Mouse (Mus musculus): ENCODE results near the gene Tbc1d4. TPM values are rescaled to one million over a fixed set of nuclear protein-coding genes. Genes with fewer than 3 reads are reported as not detected.

The Tbc1d4 gene
- polyA plus RNA-seq, 1 experiment: 1.9 TPM

DNA sequence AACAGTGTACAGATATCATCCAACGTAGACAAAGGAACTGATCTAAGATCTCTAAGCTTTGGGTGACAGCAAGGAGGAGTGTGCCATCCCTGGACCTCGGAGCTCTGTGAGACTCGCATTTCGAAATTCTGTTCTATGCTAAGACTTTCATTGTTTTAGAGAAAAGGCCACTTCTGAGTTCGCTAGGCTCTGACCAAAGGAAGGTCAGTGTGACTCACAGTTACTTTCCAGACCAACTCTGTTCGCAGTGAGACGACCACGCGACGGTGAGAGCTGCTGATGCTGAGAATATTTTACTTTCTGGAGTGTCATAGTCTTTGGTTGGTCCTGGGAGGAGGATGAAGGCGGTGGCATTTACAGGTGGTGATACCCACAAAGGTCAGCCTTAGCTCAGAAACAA lies 142.5 kb downstream of the Tbc1d4 start:
- H3ac ChIP-seq (ENCODE audit: control insufficient read depth, insufficient read length, low read depth): no peak overlapping the region
- no peaks in the 10 kb centered on the region for H3K79me3 ChIP-seq (ENCODE audit: low read depth)
- no peaks in the 10 kb centered on the region for H3K36me3 ChIP-seq (ENCODE audit: control insufficient read depth, insufficient read depth)
- no peak overlapping the region for H3K4me3 ChIP-seq (ENCODE audit: insufficient read depth, poor library complexity, severe bottlenecking)
- H3K27me3 ChIP-seq (ENCODE audit: control insufficient read depth, insufficient read depth, insufficient read length): no peaks in the 10 kb centered on the region
- no peaks in the 10 kb centered on the region for H3K79me2 ChIP-seq (ENCODE audit: control insufficient read depth, insufficient read depth)
- TF ChIP-seq USF1 (IDR thresholded peaks at IDR 0.05; ENCODE audit: low read depth) (no peak), MYOD1 (IDR thresholded peaks at IDR 0.05; ENCODE audit: control insufficient read depth, insufficient read length, low read depth) (no peak), CEBPB (IDR thresholded peaks at IDR 0.05; ENCODE audit: low read depth) (no peak), MAX (IDR thresholded peaks at IDR 0.05) (no peak), CTCF (IDR thresholded peaks at IDR 0.05; ENCODE audit: control insufficient read depth, insufficient read depth, insufficient read length) (no peak), FOSL1 (IDR thresholded peaks at IDR 0.05; ENCODE audit: insufficient read depth, low read length, poor library complexity, severe bottlenecking) (no peak)

DNA sequence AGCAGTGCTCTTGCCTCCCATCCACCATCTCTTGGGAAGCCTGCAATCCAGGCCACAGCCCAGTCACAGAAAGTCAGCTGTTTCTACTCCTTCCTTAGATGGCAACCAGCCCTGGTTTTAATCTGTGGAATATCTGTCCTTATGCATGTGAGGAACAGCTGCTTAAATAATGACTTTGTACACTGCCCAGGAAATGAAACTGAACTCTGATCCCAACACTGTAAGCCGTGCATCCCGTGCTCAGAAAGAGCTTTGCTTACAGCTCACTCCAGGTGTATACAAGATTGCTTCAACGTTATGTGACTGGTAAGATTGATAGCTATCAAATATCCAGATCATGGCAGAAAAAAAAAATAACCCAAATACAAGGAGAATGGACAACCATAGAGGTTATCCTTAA lies 143.1 kb downstream of the Tbc1d4 start:
- no peaks in the 10 kb centered on the region for H3K36me3 ChIP-seq (ENCODE audit: control insufficient read depth, insufficient read depth)
- H3K79me3 ChIP-seq (ENCODE audit: low read depth): no peaks in the 10 kb centered on the region
- TF ChIP-seq MAX (IDR thresholded peaks at IDR 0.05) (no peak), CTCF (IDR thresholded peaks at IDR 0.05; ENCODE audit: control insufficient read depth, insufficient read depth, insufficient read length) (no peak), FOSL1 (IDR thresholded peaks at IDR 0.05; ENCODE audit: insufficient read depth, low read length, poor library complexity, severe bottlenecking) (no peak), CEBPB (IDR thresholded peaks at IDR 0.05; ENCODE audit: low read depth) (no peak), USF1 (IDR thresholded peaks at IDR 0.05; ENCODE audit: low read depth) (no peak), MYOG (IDR thresholded peaks at IDR 0.05; ENCODE audit: control insufficient read depth, extremely low read depth, insufficient read length) (no peak), MYOD1 (IDR thresholded peaks at IDR 0.05; ENCODE audit: control insufficient read depth, insufficient read length, low read depth) (no peak)
- no peak overlapping the region for H3ac ChIP-seq (ENCODE audit: control insufficient read depth, insufficient read length, low read depth)
- H3K79me2 ChIP-seq (ENCODE audit: control insufficient read depth, insufficient read depth): no peaks in the 10 kb centered on the region
- H3K4me3 ChIP-seq (ENCODE audit: insufficient read depth, poor library complexity, severe bottlenecking): no peak overlapping the region
- H3K27me3 ChIP-seq (ENCODE audit: control insufficient read depth, insufficient read depth, insufficient read length): no peaks in the 10 kb centered on the region

DNA sequence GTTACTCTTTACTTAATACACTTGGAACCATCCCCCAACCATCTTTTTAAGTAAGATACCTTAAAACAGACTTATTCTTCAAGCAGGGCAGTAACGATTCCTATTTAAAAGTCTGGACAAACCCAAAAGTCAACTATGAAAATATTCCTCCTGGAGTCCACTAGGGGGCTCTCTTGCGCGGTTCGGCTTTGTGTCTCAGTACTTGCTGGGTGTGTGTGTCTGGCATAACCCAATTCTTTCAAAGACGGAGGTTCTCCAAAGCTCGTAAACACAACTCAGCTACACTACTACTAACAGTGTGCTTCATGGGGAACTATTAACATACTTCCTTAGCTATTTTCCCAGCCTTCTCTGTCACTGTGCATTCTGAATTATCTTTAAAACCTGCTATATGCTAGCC lies 148.2 kb downstream of the Tbc1d4 start:
- H3ac ChIP-seq (ENCODE audit: control insufficient read depth, insufficient read length, low read depth): no peak overlapping the region
- peaks cover 3% of the 10 kb centered on the region for H3K36me3 ChIP-seq (ENCODE audit: control insufficient read depth, insufficient read depth)
- no peak overlapping the region for H3K4me3 ChIP-seq (ENCODE audit: insufficient read depth, poor library complexity, severe bottlenecking)
- H3K79me3 ChIP-seq (ENCODE audit: low read depth): no peaks in the 10 kb centered on the region
- TF ChIP-seq MAX (IDR thresholded peaks at IDR 0.05): no peak
- no peak for TF ChIP-seq CEBPB (IDR thresholded peaks at IDR 0.05; ENCODE audit: low read depth)
- no peak for TF ChIP-seq MYOD1 (IDR thresholded peaks at IDR 0.05; ENCODE audit: control insufficient read depth, insufficient read length, low read depth)
- no peak for TF ChIP-seq MYOG (IDR thresholded peaks at IDR 0.05; ENCODE audit: control insufficient read depth, extremely low read depth, insufficient read length)
- H3K79me2 ChIP-seq (ENCODE audit: control insufficient read depth, insufficient read depth): no peaks in the 10 kb centered on the region
- no peaks in the 10 kb centered on the region for H3K27me3 ChIP-seq (ENCODE audit: control insufficient read depth, insufficient read depth, insufficient read length)

DNA sequence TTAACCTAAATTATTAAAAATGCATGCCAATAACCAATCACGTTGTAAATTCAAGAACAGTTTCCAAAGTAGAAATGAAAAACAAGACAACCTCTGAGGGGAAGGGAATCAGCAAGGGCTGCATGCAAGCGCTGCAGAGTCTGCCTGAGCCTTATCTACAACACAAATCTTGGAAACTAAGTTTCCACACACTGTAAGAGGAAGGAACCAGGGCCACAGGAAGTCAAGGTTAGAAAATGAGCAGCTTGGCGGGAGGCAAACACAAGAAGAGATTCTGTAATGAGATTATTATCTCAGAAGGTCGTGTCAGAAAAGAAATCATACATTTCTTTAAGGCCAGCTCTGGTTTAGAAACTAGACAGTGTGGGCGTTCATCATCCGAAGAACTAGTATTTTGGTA lies 156.1 kb downstream of the Tbc1d4 start:
- H3K4me3 ChIP-seq (ENCODE audit: insufficient read depth, poor library complexity, severe bottlenecking): no peak overlapping the region
- no peaks in the 10 kb centered on the region for H3K27me3 ChIP-seq (ENCODE audit: control insufficient read depth, insufficient read depth, insufficient read length)
- H3K79me2 ChIP-seq (ENCODE audit: control insufficient read depth, insufficient read depth): no peaks in the 10 kb centered on the region
- no peaks in the 10 kb centered on the region for H3K79me3 ChIP-seq (ENCODE audit: low read depth)
- no peaks in the 10 kb centered on the region for H3K36me3 ChIP-seq (ENCODE audit: control insufficient read depth, insufficient read depth)
- no peak for TF ChIP-seq MYOD1 (IDR thresholded peaks at IDR 0.05; ENCODE audit: control insufficient read depth, insufficient read length, low read depth)
- TF ChIP-seq MAX (IDR thresholded peaks at IDR 0.05): no peak
- TF ChIP-seq FOSL1 (IDR thresholded peaks at IDR 0.05; ENCODE audit: insufficient read depth, low read length, poor library complexity, severe bottlenecking): no peak
- no peak for TF ChIP-seq CEBPB (IDR thresholded peaks at IDR 0.05; ENCODE audit: low read depth)
- H3ac ChIP-seq (ENCODE audit: control insufficient read depth, insufficient read length, low read depth): no peak overlapping the region

DNA sequence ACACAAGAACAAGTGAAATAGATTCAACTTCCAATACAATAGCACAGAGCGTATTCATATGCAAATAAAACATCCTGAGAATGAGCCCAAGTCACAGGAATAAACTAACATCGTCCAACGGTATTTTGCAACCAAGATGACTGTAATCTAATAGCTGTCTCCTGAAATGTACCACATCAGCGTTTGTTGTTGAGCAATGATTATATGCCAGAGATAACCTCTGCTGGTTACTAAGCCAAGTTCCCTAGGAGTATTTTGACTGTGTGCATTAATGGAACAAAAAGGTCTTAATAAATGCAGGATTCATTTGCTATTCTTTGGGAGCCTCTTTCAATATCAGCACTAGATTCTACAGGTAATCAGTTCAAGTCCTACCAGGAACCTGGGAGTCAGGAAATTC lies 161.1 kb downstream of the Tbc1d4 start:
- Histone ChIP-seq H3K27me3 (ENCODE audit: control insufficient read depth, insufficient read depth, insufficient read length) (no peaks in the 10 kb centered on the region), H3K36me3 (ENCODE audit: control insufficient read depth, insufficient read depth) (no peaks in the 10 kb centered on the region), H3K79me3 (ENCODE audit: low read depth) (no peaks in the 10 kb centered on the region), H3K4me3 (ENCODE audit: insufficient read depth, poor library complexity, severe bottlenecking) (no peak overlapping the region), H3K79me2 (ENCODE audit: control insufficient read depth, insufficient read depth) (no peaks in the 10 kb centered on the region), H3ac (ENCODE audit: control insufficient read depth, insufficient read length, low read depth) (no peak overlapping the region)
- TF ChIP-seq MYOD1 (IDR thresholded peaks at IDR 0.05; ENCODE audit: control insufficient read depth, insufficient read length, low read depth) (no peak), USF1 (IDR thresholded peaks at IDR 0.05; ENCODE audit: low read depth) (no peak), MAX (IDR thresholded peaks at IDR 0.05) (no peak), CEBPB (IDR thresholded peaks at IDR 0.05; ENCODE audit: low read depth) (no peak), CTCF (IDR thresholded peaks at IDR 0.05; ENCODE audit: control insufficient read depth, insufficient read depth, insufficient read length) (no peak), FOSL1 (IDR thresholded peaks at IDR 0.05; ENCODE audit: insufficient read depth, low read length, poor library complexity, severe bottlenecking) (no peak), MYOG (IDR thresholded peaks at IDR 0.05; ENCODE audit: control insufficient read depth, extremely low read depth, insufficient read length) (no peak)

DNA sequence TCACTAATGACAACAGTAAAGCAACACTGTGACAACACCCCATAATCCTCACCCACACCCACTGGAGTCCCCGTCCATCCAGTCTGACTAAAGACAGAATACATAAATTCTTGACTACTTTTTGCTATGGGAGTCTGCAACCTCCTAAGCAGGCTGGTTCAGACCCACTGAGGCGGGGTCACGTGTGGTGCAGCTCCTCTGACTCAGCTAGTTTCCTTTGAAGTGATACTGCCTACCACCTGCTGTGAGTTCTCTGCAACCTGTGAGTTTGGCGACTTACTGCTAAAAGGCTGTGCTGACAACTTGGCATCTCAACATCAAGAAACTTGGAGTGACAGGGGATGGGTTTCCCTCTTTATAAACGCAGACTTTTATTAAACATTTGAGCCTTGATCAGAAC lies 163.8 kb downstream of the Tbc1d4 start:
- Histone ChIP-seq H3K79me3 (ENCODE audit: low read depth) (no peaks in the 10 kb centered on the region), H3ac (ENCODE audit: control insufficient read depth, insufficient read length, low read depth) (no peak overlapping the region), H3K36me3 (ENCODE audit: control insufficient read depth, insufficient read depth) (no peaks in the 10 kb centered on the region), H3K79me2 (ENCODE audit: control insufficient read depth, insufficient read depth) (no peaks in the 10 kb centered on the region), H3K4me3 (ENCODE audit: insufficient read depth, poor library complexity, severe bottlenecking) (no peak overlapping the region), H3K27me3 (ENCODE audit: control insufficient read depth, insufficient read depth, insufficient read length) (no peaks in the 10 kb centered on the region)
- TF ChIP-seq MYOG (IDR thresholded peaks at IDR 0.05; ENCODE audit: control insufficient read depth, extremely low read depth, insufficient read length) (no peak), MYOD1 (IDR thresholded peaks at IDR 0.05; ENCODE audit: control insufficient read depth, insufficient read length, low read depth) (no peak), FOSL1 (IDR thresholded peaks at IDR 0.05; ENCODE audit: insufficient read depth, low read length, poor library complexity, severe bottlenecking) (no peak)

All from C2C12 (cell line).